Mouse (Mus musculus) heart, embryonic 16.5 days (tissue): Measurements from ENCODE around the gene Aar2. TPM values are rescaled to one million over a fixed set of nuclear protein-coding genes. Genes with fewer than 3 reads are reported as not detected.

Source experiments
- ATAC-seq: fragments of 200-750 bp; cut with Nextera tagmentation; replicated peaks from 2 replicates; pipeline ENCODE4 v1.8.0; 2017; ENCODE audit warnings: moderate number of reproducible peaks; ENCODE audit not compliant: insufficient read depth, low FRiP score; ENCODE audit errors: extremely low read depth
- H3K27ac ChIP-seq: fragments of 300-500 bp; sonication (generic); 2 replicates; pipeline ENCODE4 v1.5.1; 2014; ENCODE audit warnings: mild to moderate bottlenecking, low read length, control low read depth, moderate library complexity
- H3K27me3 ChIP-seq: fragments of 300-500 bp; sonication (generic); 2 replicates; pipeline ENCODE4 v1.6.1; 2014; ENCODE audit warnings: low read length, mixed read lengths; ENCODE audit not compliant: control insufficient read depth, insufficient read depth
- H3K36me3 ChIP-seq: fragments of 300-500 bp; sonication (generic); 2 replicates; pipeline ENCODE4 v1.6.1; 2014; ENCODE audit not compliant: control insufficient read depth, insufficient read depth
- H3K4me1 ChIP-seq: fragments of 300-500 bp; sonication (generic); 2 replicates; pipeline ENCODE4 v1.6.1; 2014; ENCODE audit warnings: low read length, mixed read lengths; ENCODE audit not compliant: control insufficient read depth, insufficient read depth
- H3K4me2 ChIP-seq: fragments of 300-500 bp; sonication (generic); 2 replicates; pipeline ENCODE4 v1.6.1; 2014; ENCODE audit warnings: low read depth, mild to moderate bottlenecking, control low read depth, low read length
- H3K4me3 ChIP-seq: fragments of 300-500 bp; sonication (generic); 2 replicates; pipeline ENCODE4 v1.5.1; 2014; ENCODE audit warnings: mild to moderate bottlenecking, control low read depth, low read length
- H3K9ac ChIP-seq: fragments of 300-500 bp; sonication (generic); 2 replicates; pipeline ENCODE4 v1.6.1; 2014; ENCODE audit warnings: low read length, control low read depth
- H3K9me3 ChIP-seq: fragments of 300-500 bp; sonication (generic); replicated peaks from 2 replicates; pipeline ENCODE4 v1.6.1; 2016; ENCODE audit warnings: low read length; ENCODE audit not compliant: control insufficient read depth
- WGBS: fragments of 180-500 bp; shearing (Covaris S2); extraction: QIAGEN DNeasy Blood & Tissue Kit; methylation state at CpG from one replicate; pipeline ENCODE4 v1.1.7; 2014; 5-methylcytosine and 5-hydroxymethylcytosine counted together
- polyA plus RNA-seq: library from polyadenylated mRNA; unstranded; fragments of >200 nt; fragmentation: Nextera tagmentation; extraction: Ambion mirVana; gene quantifications from 2 replicates; pipeline ENCODE4 v1.2.1, GENCODE M21; 2015

Aar2 gene
- polyA plus RNA-seq, 1 experiment from 2014 or later, result 24.0 TPM

GRCm38 (mm10) chr2:156518306-156518705 is 29.1 kb upstream of the Aar2 start:
- H3K36me3 ChIP-seq, result no peaks in the 10 kb centered on the region
- H3K4me1 ChIP-seq, result no peaks in the 10 kb centered on the region
- H3K4me2 ChIP-seq, result no peak overlapping the region
- 67% methylated on average over 6 of the region's 6 CpGs for WGBS
- ATAC-seq, result no peak
- no peak overlapping the region for H3K27ac ChIP-seq
- no peak overlapping the region for H3K9ac ChIP-seq
- H3K9me3 ChIP-seq, result no peaks in the 10 kb centered on the region
- no peak overlapping the region for H3K4me3 ChIP-seq
- H3K27me3 ChIP-seq, result no peaks in the 10 kb centered on the region

- Histone ChIP-seq H3K27me3 (no peaks in the 10 kb centered on the region), H3K4me1 (no peaks in the 10 kb centered on the region), H3K9me3 (no peaks in the 10 kb centered on the region), H3K9ac (no peak overlapping the region), H3K4me3 (no peak overlapping the region), H3K27ac (no peak overlapping the region), H3K36me3 (no peaks in the 10 kb centered on the region), H3K4me2 (no peak overlapping the region)
- ATAC-seq, result no peak
- WGBS, result 87% methylated on average over 5 of the region's 5 CpGs
Measured at GRCm38 (mm10) chr2:156519584-156519983, 27.8 kb upstream of the Aar2 start.

- no peak overlapping the region for H3K4me3 ChIP-seq
- 82% methylated on average over 11 of the region's 11 CpGs for WGBS
- H3K27ac ChIP-seq, result no peak overlapping the region
- no peaks in the 10 kb centered on the region for H3K9me3 ChIP-seq
- ATAC-seq, result no peak
- no peak overlapping the region for H3K4me2 ChIP-seq
- H3K36me3 ChIP-seq, result no peaks in the 10 kb centered on the region
- no peak overlapping the region for H3K9ac ChIP-seq
- no peaks in the 10 kb centered on the region for H3K27me3 ChIP-seq
- no peaks in the 10 kb centered on the region for H3K4me1 ChIP-seq
Measured at GRCm38 (mm10) chr2:156522994-156523393, 24.4 kb upstream of the Aar2 start.

- no peaks in the 10 kb centered on the region for H3K9me3 ChIP-seq
- H3K4me3 ChIP-seq, result no peak overlapping the region
- ATAC-seq, result no peak
- WGBS, result 50% methylated on average over 3 of the region's 3 CpGs
- H3K9ac ChIP-seq, result no peak overlapping the region
- H3K36me3 ChIP-seq, result no peaks in the 10 kb centered on the region
- H3K4me1 ChIP-seq, result no peaks in the 10 kb centered on the region
- H3K4me2 ChIP-seq, result no peak overlapping the region
- no peaks in the 10 kb centered on the region for H3K27me3 ChIP-seq
- H3K27ac ChIP-seq, result no peak overlapping the region
Measured at GRCm38 (mm10) chr2:156524078-156524477, 23.3 kb upstream of the Aar2 start.

GRCm38 (mm10) chr2:156529726-156530125 is 17.7 kb upstream of the Aar2 start:
- H3K9ac ChIP-seq, result no peak overlapping the region
- no peak overlapping the region for H3K4me2 ChIP-seq
- WGBS, result 50% methylated on average over 2 of the region's 2 CpGs
- no peaks in the 10 kb centered on the region for H3K27me3 ChIP-seq
- no peaks in the 10 kb centered on the region for H3K4me1 ChIP-seq
- H3K4me3 ChIP-seq, result no peak overlapping the region
- ATAC-seq, result no peak
- no peaks in the 10 kb centered on the region for H3K9me3 ChIP-seq
- no peaks in the 10 kb centered on the region for H3K36me3 ChIP-seq
- no peak overlapping the region for H3K27ac ChIP-seq

- Histone ChIP-seq H3K27me3 (no peaks in the 10 kb centered on the region), H3K4me1 (no peaks in the 10 kb centered on the region), H3K9me3 (no peaks in the 10 kb centered on the region), H3K27ac (no peak overlapping the region), H3K4me2 (no peak overlapping the region), H3K36me3 (no peaks in the 10 kb centered on the region), H3K4me3 (no peak overlapping the region), H3K9ac (no peak overlapping the region)
- WGBS, result 64% methylated on average over 2 of the region's 2 CpGs
- no peak for ATAC-seq
Measured at GRCm38 (mm10) chr2:156533160-156533559, 14.2 kb upstream of the Aar2 start.

GRCm38 (mm10) chr2:156538817-156539555 is 8.4 kb upstream of the Aar2 start:
- Histone ChIP-seq H3K27me3 (no peaks in the 10 kb centered on the region), H3K4me3 (no peak overlapping the region), H3K4me1 (0 out of 2 replicates have a peak, but pooled peaks cover 4% of the 10 kb centered on the region), H3K9me3 (no peaks in the 10 kb centered on the region), H3K27ac (no peak overlapping the region), H3K9ac (no peak overlapping the region), H3K4me2 (no peak overlapping the region), H3K36me3 (no peaks in the 10 kb centered on the region)
- WGBS, result 68% methylated on average over 7 of the region's 7 CpGs
- no peak for ATAC-seq

GRCm38 (mm10) chr2:156540991-156541390 is 6.4 kb upstream of the Aar2 start:
- Histone ChIP-seq H3K4me1 (0 out of 2 replicates have a peak, but pooled peaks cover 4% of the 10 kb centered on the region), H3K9me3 (no peaks in the 10 kb centered on the region), H3K36me3 (no peaks in the 10 kb centered on the region), H3K27me3 (no peaks in the 10 kb centered on the region), H3K9ac (no peak overlapping the region), H3K4me3 (no peak overlapping the region), H3K4me2 (no peak overlapping the region), H3K27ac (no peak overlapping the region)
- ATAC-seq, result no peak
- 83% methylated on average over 7 of the region's 7 CpGs for WGBS

GRCm38 (mm10) chr2:156542410-156542809 is 5.0 kb upstream of the Aar2 start:
- no peaks in the 10 kb centered on the region for H3K27me3 ChIP-seq
- H3K36me3 ChIP-seq, result no peaks in the 10 kb centered on the region
- no peak for ATAC-seq
- no peak overlapping the region for H3K27ac ChIP-seq
- H3K9ac ChIP-seq, result no peak overlapping the region
- H3K9me3 ChIP-seq, result no peaks in the 10 kb centered on the region
- H3K4me3 ChIP-seq, result no peak overlapping the region
- H3K4me2 ChIP-seq, result no peak overlapping the region
- H3K4me1 ChIP-seq, result peaks cover 6% of the 10 kb centered on the region; the same call in 1 of the 2 replicates
- 70% methylated on average over 8 of the region's 8 CpGs for WGBS
